Mouse (Mus musculus): ENCODE results near the gene Reg3b. TPM values are rescaled to one million over a fixed set of nuclear protein-coding genes. Genes with fewer than 3 reads are reported as not detected.
"Not testable (repeated sequence)": the region's sequence is repeated elsewhere in the genome, so short reads cannot be mapped to it uniquely, and the experiment has no call there.

Gene Reg3b
- not detected for polyA plus RNA-seq (2017; shearing (Covaris generic))

- ATAC-seq = no peak
Measured at GRCm38 (mm10) chr6:78370357-78370756, at the start of gene Reg3b. Gene Reg3b (plus strand): TSS chr6:78370657.

- ATAC-seq = no peak
Measured at GRCm38 (mm10) chr6:78327798-78328197, 42.7 kb upstream of the Reg3b start.

GRCm38 (mm10) chr6:78329166-78329565 lies 41.3 kb upstream of the Reg3b start:
- no peak for ATAC-seq

- no peak for ATAC-seq
Measured at GRCm38 (mm10) chr6:78331919-78332569, 38.4 kb upstream of the Reg3b start.

- no peak for ATAC-seq
Measured at GRCm38 (mm10) chr6:78340296-78340695, 30.2 kb upstream of the Reg3b start.

GRCm38 (mm10) chr6:78341689-78342088 lies 28.8 kb upstream of the Reg3b start:
- ATAC-seq = no peak

GRCm38 (mm10) chr6:78361971-78362563 lies 8.4 kb upstream of the Reg3b start:
- no peak for ATAC-seq

GRCm38 (mm10) chr6:78378765-78379164 lies 8.3 kb downstream of the Reg3b start, which contains the start of gene Reg3d:
Gene Reg3d (minus strand): TSS chr6:78378865.
- ATAC-seq = no peak

GRCm38 (mm10) chr6:78380409-78380808 lies 10.0 kb downstream of the Reg3b start, which contains the start of gene Reg3a:
Gene Reg3a (plus strand): TSS chr6:78380709.
- no peak for ATAC-seq

- ATAC-seq = no peak
Measured at GRCm38 (mm10) chr6:78385609-78386008, 15.2 kb downstream of the Reg3b start.

GRCm38 (mm10) chr6:78395323-78395722 lies 24.9 kb downstream of the Reg3b start, which contains the start of gene Reg2:
Gene Reg2 (plus strand): TSS chr6:78395623.
- ATAC-seq = not testable (repeated sequence)

- ATAC-seq = not testable (repeated sequence)
Measured at GRCm38 (mm10) chr6:78422411-78422810, 52.0 kb downstream of the Reg3b start, which contains the start of gene Reg1. Gene Reg1 (plus strand): TSS chr6:78422711.

Other genes starting within 250 kb of the Reg3b start
- gene Reg3d, start 8.2 kb downstream of the Reg3b start, polyA plus RNA-seq (2017; shearing (Covaris generic)) = not detected
- gene Reg3a, start 10.1 kb downstream of the Reg3b start, polyA plus RNA-seq (2017; shearing (Covaris generic)) = not detected
- not detected for gene Reg2, start 25.0 kb downstream of the Reg3b start, polyA plus RNA-seq (2017; shearing (Covaris generic))
- under 1 TPM in 1 of 2 experiments, not detected in 1; 0.45 TPM for gene Reg1, start 52.1 kb downstream of the Reg3b start, polyA plus RNA-seq (2017; shearing (Covaris generic))
- not detected for gene Reg3g, start 98.2 kb downstream of the Reg3b start, polyA plus RNA-seq (2017; shearing (Covaris generic))